Mouse (Mus musculus): ENCODE measurements around the gene Aoc3.
"Not testable (repeated sequence)": the region's sequence is repeated elsewhere in the genome, so short reads cannot be mapped to it uniquely, and the experiment has no call there.

The Aoc3 gene

GRCm38 (mm10) chr11:101327311-101327710, 3.1 kb upstream of the Aoc3 start:
- DNase-seq (ENCODE audit: extremely low read depth, low read depth), result no peak

- DNase-seq (ENCODE audit: extremely low read depth, low read depth), result no peak
Observed at GRCm38 (mm10) chr11:101328941-101329635, 1.3 kb upstream of the Aoc3 start.

- not testable (repeated sequence) for DNase-seq (ENCODE audit: extremely low read depth, low read depth)
Observed at GRCm38 (mm10) chr11:101330961-101331360, 556 bp downstream of the Aoc3 start.

- DNase-seq (ENCODE audit: extremely low read depth, low read depth), result no peak
Observed at GRCm38 (mm10) chr11:101332537-101332936, 2.1 kb downstream of the Aoc3 start.

- DNase-seq (ENCODE audit: extremely low read depth, low read depth), result no peak
Observed at GRCm38 (mm10) chr11:101334023-101334422, 3.6 kb downstream of the Aoc3 start.

- no peak for DNase-seq (ENCODE audit: extremely low read depth, low read depth)
Observed at GRCm38 (mm10) chr11:101334516-101334915, 4.1 kb downstream of the Aoc3 start.

GRCm38 (mm10) chr11:101335685-101336084, 5.3 kb downstream of the Aoc3 start:
- DNase-seq (ENCODE audit: extremely low read depth, low read depth), result no peak

- peak; percentile 74 for DNase-seq (ENCODE audit: extremely low read depth, low read depth)
Observed at GRCm38 (mm10) chr11:101338123-101338760, 7.8 kb downstream of the Aoc3 start.

GRCm38 (mm10) chr11:101347083-101347775, 16.8 kb downstream of the Aoc3 start:
- DNase-seq (ENCODE audit: extremely low read depth, low read depth), result no peak

GRCm38 (mm10) chr11:101348774-101349173, 18.4 kb downstream of the Aoc3 start:
- no peak for DNase-seq (ENCODE audit: extremely low read depth, low read depth)

GRCm38 (mm10) chr11:101349216-101349615, 18.8 kb downstream of the Aoc3 start:
- DNase-seq (ENCODE audit: extremely low read depth, low read depth), result no peak

GRCm38 (mm10) chr11:101351100-101351720, 20.8 kb downstream of the Aoc3 start:
- no peak for DNase-seq (ENCODE audit: extremely low read depth, low read depth)

GRCm38 (mm10) chr11:101351721-101352111, 21.3 kb downstream of the Aoc3 start:
- no peak for DNase-seq (ENCODE audit: extremely low read depth, low read depth)

GRCm38 (mm10) chr11:101353436-101353835, 23.0 kb downstream of the Aoc3 start:
- DNase-seq (ENCODE audit: extremely low read depth, low read depth), result no peak

GRCm38 (mm10) chr11:101354438-101355010, 24.1 kb downstream of the Aoc3 start:
- no peak for DNase-seq (ENCODE audit: extremely low read depth, low read depth)

GRCm38 (mm10) chr11:101355916-101356315, 25.5 kb downstream of the Aoc3 start:
- DNase-seq (ENCODE audit: extremely low read depth, low read depth), result no peak

- peak; percentile 41 for DNase-seq (ENCODE audit: extremely low read depth, low read depth)
Observed at GRCm38 (mm10) chr11:101357505-101358182, 27.2 kb downstream of the Aoc3 start.

- no peak for DNase-seq (ENCODE audit: extremely low read depth, low read depth)
Observed at GRCm38 (mm10) chr11:101359776-101360175, 29.4 kb downstream of the Aoc3 start.

- no peak for DNase-seq (ENCODE audit: extremely low read depth, low read depth)
Observed at GRCm38 (mm10) chr11:101360651-101361113, 30.3 kb downstream of the Aoc3 start.

- DNase-seq (ENCODE audit: extremely low read depth, low read depth), result peak; percentile 13
Observed at GRCm38 (mm10) chr11:101364531-101364931, 34.1 kb downstream of the Aoc3 start.
